Mouse (Mus musculus) megakaryocyte, adult 5-6 weeks (primary cell): ENCODE data around the gene Shisal1. TPM values are rescaled to one million over a fixed set of nuclear protein-coding genes. Genes with fewer than 3 reads are reported as not detected.

Experiments used
- ATAC-seq: 2 replicates; pipeline ENCODE4 v1.8.0; 2016; ENCODE audit warnings: mild to moderate bottlenecking, inconsistent platforms; ENCODE audit not compliant: poor library complexity, severe bottlenecking
- total RNA-seq, 2 experiments: library from RNA; stranded (forward) in 1 of 2; stranded (reverse) in 1 of 2; fragments of 153-499, 151-499 nt in 1 of 2; fragments of 221-1000, 200-1000 nt in 1 of 2; gene quantifications; 2 replicates each; pipeline versions ENCODE4 v1.2.3 to v1.2.4; 2015 to 2017

Shisal1 gene
- total RNA-seq, 2 experiments from 2014 or later, result not detected

GRCm38 (mm10) chr15:84380181-84380580, 66.7 kb downstream of the Shisal1 start:
- ATAC-seq, result no peak

- no peak for ATAC-seq
Measured at GRCm38 (mm10) chr15:84378734-84379133, 68.2 kb downstream of the Shisal1 start.

GRCm38 (mm10) chr15:84372801-84373200, 74.1 kb downstream of the Shisal1 start:
- ATAC-seq, result no peak

GRCm38 (mm10) chr15:84367402-84367801, 79.5 kb downstream of the Shisal1 start:
- ATAC-seq, result no peak

GRCm38 (mm10) chr15:84366574-84366989, 80.3 kb downstream of the Shisal1 start:
- ATAC-seq, result no peak

GRCm38 (mm10) chr15:84365675-84366381, 81.1 kb downstream of the Shisal1 start:
- no peak for ATAC-seq

GRCm38 (mm10) chr15:84364746-84365145, 82.2 kb downstream of the Shisal1 start:
- no peak for ATAC-seq

- no peak for ATAC-seq
Measured at GRCm38 (mm10) chr15:84355081-84355480, 91.8 kb downstream of the Shisal1 start.

GRCm38 (mm10) chr15:84351915-84352844, 94.7 kb downstream of the Shisal1 start:
- ATAC-seq, result no peak

GRCm38 (mm10) chr15:84351342-84351741, 95.6 kb downstream of the Shisal1 start:
- ATAC-seq, result peak; percentile 76

- ATAC-seq, result peak; percentile 88
Measured at GRCm38 (mm10) chr15:84349915-84350738, 96.8 kb downstream of the Shisal1 start.

GRCm38 (mm10) chr15:84348769-84349168, 98.1 kb downstream of the Shisal1 start:
- no peak for ATAC-seq

GRCm38 (mm10) chr15:84340926-84341325, 106.0 kb downstream of the Shisal1 start:
- no peak for ATAC-seq

GRCm38 (mm10) chr15:84337599-84337998, 109.3 kb downstream of the Shisal1 start:
- ATAC-seq, result no peak

- no peak for ATAC-seq
Measured at GRCm38 (mm10) chr15:84336281-84336817, 110.5 kb downstream of the Shisal1 start.

- ATAC-seq, result peak; percentile 43; the same call in 1 of the 2 replicates
Measured at GRCm38 (mm10) chr15:84331066-84331612, 115.8 kb downstream of the Shisal1 start.

GRCm38 (mm10) chr15:84329940-84330339, 117.0 kb downstream of the Shisal1 start:
- no peak for ATAC-seq
